Mouse (Mus musculus) kidney, postnatal 14 days (tissue): ENCODE measurements at regions not wholly inside any gene's neighbourhood (a gene's known extent, or its start where the extent isn't known, plus 50 kb on each side); places are given as distances from the start of the nearest gene placed in this dataset.

Source experiments
- DNase-seq: peaks from one replicate; pipeline ENCODE4 v3.0.0; 2022; ENCODE audit warnings: mixed read lengths

DNA sequence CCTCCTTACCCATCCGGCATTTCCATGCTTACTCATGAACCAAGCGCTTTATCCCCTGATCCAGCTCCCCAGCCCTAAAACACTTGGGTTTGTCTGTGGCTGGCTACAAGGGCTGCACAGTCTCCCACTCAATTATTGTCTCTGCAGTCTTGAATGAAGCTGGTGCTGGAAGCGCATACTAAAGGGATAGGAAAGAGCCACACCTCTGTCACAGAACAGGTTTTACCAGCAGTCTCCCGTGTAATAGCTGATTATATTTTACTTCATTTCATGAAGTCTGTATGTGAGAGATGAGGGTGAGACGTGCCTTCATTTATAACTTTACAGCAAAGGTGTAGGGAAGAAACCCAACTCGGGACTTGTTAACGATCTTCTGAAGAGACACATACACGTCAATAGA lies 167.0 kb upstream of the Adgrl2 start:
- no peak for DNase-seq

DNA sequence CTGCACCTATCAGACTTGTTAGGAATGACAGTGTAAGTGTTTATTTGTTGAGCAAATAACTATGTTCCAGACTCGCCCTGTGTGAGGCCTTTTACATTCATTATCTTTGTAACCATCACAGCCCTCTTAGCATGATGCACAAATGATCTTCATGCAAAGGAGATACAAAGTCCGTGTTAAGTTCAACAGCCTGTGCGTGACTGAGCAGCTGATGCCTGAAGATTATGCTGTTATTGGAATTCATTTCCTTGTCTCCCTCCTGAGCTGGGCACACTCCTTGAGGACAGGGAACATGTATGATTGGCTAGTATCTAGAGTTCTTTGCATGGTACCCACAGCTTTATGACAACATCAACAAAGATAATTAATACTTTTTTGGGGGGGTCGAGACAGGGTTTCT lies 162.0 kb upstream of the Adgrl2 start:
- no peak for DNase-seq

DNA sequence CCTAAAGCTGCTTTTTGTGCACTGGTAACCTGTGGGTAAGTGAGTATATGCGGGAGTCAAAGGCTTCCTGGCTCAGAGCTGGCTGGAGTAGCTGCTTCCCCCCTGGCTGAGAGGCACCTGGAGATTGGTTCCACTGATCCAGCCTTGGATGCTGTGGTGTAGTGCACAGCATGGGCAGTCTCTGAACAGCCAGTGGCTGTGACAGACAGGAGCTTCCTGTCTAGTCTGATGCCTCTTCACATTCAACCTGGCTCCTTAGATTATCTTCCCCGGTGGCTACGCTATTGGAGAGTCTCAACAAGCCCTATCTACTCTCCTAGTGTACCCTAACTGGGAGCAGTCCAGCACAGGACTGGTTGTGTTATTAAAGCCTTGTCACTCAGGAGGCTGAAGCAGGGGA lies 160.4 kb upstream of the Adgrl2 start:
- DNase-seq = no peak

DNA sequence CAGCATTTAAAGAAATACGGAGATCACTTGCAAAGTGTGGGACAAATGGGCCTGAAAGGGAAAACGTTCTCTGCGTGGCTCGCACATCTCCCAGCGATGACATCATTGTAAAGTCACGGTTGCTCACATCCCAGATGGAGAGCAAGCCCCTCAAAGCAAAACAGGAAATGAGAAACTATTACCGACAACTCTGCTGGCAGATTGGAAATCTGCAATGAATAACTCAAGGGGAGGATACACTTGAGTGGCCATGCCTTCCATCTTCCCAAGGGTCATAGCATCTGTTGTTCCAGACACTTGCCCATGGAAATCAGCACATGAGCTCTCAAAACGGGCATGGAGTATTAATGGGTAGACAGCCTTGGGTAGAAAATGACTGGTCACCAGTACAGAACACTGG lies 158.3 kb upstream of the Adgrl2 start:
- peak; percentile 6 for DNase-seq

DNA sequence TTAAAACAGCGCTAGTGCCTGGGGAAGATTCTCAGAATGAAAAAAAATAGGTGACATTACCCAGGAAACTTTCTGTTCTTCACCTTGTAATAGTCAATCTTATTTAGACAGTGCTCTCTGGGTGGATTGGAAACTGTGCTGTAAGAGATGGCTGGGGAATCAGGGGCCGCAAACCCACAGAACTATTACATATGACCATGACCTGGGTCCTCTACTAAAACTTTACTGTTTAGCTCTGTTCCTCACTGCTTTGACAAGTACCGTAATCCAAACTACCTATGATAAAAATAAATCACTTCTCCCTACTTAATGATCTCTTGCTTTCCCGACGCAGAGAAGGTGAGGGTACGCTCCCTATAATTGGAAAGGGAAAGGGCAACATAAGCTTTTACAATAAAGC lies 157.6 kb upstream of the Adgrl2 start:
- no peak for DNase-seq

DNA sequence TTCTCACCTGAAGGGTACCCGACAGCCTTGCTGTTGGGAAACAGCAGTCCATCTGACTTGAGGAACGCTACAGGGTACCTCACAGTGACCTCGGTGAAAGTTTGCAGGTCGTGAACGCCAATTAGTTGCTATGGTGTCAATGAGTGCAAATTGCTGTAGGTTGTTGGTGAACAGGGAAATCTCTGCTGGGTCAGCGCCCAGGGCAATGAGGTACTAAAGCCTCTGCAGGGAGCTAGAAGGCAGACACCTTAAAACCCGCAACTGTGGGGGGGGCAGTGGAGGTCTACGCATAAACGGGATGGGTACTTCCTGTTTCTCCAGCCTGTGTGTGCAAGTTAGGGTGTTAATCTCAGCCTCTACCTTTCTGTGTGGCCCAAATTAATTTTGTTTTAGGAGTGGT lies 156.3 kb upstream of the Adgrl2 start:
- no peak for DNase-seq

DNA sequence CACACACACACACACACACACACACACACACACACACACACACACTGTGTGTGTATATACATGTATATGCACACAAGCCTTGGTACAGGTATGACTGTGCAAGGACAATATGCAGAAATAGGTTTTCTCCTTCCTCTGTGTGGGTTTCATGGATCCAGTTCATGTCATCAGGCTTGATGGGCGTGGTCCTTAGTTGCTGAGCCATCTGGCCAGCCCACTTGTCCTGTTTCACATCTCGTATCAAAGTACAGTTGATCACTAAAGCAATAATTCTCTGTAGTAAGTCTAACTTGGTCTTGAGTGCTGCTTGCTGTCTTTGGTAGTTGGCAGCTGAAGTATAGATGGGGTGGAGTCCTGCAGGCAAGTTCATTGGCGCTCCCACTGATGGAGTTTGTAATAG lies 150.1 kb upstream of the Adgrl2 start:
- DNase-seq = no peak

DNA sequence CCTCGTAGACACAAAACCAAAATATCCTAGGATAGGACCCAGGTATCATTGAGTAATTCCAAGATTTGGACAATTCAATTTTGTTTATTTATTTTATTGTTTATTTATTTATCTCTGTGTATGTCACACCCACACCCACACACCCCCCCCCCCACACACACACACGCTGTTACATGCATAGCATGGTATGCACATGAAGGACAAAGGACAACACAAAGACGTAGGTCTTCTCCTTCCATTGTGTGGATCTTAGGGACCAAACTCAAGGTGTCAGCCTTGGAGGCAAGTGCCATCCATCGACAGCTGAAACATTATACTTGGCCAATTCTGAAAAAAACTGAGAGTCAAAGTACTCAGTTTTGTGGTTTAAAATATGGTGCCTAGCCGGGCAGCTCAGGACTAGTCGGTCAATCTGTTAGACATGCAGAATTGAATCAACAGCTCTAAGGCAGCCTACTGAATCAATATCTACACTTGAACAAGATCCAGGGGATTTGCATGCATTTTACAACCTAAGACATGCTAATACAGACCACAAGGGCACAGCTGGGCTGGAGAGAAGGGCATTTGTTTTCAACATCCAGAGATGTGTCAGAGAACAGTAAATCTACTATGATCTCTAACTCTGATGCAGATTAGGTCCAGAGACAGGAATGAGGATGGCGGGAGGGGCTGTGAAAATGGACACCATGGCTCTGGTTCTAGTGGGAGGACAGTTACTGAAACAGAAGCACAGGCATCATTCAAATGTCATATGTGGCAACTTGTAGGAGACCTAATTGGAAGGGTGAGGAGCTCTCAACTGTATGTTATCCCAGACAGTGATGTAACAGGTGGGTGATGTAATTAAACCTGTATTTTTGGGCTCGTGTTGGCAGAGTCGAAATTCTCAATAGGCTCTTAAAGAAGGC lies 143.9 kb upstream of the Adgrl2 start:
- DNase-seq = no peak

DNA sequence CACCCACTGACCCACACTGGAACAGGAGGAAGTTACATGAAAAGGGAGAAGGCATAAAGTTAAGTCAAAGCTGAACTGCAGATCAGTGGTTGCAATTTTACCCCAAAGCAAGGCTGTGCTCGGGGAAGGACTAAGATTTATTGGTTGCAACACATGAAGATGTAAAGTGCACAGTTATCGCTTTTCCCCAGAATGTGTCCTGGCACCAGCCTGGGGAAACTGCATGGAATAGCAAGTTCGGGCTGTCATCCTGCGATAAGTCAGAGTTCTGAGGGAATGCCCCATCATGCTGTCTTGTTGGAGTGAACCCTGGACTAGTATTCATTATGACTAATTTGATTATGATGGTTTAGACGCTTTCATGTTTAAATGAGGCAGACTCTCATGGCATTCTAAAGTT lies 128.5 kb upstream of the Adgrl2 start:
- DNase-seq = no peak

DNA sequence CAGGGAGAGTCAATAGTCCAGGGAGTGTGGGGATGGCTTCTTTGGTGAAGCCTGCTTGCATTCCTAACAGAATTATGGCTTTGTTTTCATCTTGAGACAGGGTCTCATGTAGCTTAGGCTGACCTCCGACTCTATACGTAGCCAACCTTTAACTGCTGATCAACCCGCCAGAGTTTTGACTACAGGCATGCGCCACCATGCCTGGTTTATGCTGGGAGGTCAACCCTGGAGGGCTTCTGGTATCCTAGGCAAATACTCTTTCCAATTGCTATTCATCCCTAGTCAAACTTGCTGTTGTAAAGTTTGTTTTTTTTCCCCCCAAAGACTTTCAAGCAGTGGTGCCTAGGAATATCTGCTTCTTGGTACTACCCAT lies 127.3 kb upstream of the Adgrl2 start:
- DNase-seq = no peak

DNA sequence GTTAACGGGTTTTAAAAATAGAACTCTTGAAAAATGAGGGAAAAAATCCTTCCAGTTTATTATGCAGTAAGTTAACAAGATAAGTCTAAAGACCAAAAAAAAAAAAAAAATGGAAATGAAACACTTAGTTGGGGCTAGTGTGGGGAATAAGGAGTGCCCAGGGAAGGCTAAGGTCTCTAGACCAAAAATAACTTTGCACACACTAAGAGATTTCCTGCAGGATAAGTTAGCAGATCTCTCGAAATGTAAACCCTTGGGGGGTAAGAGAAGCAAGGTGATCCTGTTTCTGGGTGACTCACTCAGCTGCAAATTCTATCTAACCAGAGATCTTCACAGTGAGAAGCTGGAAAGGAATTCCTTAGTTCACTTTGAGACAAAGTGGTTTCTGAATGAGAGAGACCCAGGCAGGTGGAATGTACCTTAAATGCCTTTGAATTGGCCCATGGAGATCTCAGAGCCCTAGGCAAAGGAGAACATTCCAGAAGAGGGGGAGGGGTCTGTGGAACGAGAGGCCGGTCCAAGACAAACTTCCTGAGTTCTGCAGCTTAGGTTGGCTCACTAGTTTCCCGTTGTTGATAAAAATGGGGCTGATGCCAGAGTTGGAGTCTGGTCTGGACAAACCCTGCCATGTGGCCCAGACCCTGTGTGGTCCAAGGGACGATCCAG lies 126.8 kb upstream of the Adgrl2 start:
- DNase-seq = peak; percentile 79

DNA sequence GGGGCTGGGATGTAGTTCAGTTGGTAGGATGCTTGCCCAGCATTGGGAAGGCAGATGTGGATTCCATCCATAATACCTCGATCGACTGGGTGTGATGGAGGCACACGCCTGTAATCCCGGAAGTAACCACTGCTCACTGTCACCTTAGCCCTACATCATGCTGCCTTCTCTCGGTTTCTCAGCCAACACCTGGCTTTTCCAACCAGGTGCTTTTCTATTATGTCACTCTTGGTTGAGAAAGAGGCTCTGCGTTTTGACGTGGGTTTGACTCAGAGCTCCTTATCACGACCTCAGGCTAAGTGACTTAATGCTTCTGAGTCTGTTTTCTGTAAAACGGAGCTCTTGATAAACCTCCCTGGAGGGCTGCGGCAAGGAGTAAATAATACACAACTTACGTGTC lies 126.2 kb upstream of the Adgrl2 start:
- no peak for DNase-seq

DNA sequence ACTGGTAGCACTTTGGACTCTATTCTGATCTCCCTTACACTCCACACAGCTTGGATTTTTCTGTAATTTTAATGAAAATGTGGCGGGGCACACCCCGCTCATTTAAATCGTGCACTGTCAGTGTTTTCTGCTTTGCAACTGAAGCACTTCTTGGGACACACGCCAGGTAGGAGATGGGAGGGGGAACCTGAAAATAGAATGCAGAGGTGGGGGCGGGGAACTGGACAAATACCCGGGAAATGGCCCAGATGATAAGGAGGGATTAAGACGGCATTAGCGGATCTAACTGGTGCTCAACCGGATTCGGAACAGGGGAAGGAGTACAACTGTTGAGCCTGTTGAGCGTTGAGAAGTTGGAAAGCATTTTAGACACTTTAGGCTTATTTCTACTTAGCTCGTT lies 125.5 kb upstream of the Adgrl2 start:
- peak; percentile 19 for DNase-seq

DNA sequence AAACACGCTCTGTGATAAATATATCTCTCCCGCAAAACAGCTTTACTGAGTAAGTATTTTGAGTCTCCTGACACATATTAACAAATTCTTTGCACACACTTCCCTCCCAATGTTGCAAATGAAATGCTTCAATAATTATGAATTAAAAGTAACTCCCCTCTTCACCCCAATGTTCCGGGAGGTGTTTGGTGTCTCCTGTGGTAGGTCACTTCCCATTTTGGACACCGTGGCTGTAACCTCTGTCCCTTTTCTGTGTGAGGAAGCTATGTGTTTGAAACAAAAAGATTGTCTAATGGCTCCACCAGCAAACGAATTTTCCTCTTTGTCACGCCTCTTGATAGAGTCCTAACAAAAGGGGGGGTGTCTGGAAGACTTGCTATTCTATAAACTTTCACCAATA lies 122.5 kb upstream of the Adgrl2 start:
- DNase-seq = no peak

DNA sequence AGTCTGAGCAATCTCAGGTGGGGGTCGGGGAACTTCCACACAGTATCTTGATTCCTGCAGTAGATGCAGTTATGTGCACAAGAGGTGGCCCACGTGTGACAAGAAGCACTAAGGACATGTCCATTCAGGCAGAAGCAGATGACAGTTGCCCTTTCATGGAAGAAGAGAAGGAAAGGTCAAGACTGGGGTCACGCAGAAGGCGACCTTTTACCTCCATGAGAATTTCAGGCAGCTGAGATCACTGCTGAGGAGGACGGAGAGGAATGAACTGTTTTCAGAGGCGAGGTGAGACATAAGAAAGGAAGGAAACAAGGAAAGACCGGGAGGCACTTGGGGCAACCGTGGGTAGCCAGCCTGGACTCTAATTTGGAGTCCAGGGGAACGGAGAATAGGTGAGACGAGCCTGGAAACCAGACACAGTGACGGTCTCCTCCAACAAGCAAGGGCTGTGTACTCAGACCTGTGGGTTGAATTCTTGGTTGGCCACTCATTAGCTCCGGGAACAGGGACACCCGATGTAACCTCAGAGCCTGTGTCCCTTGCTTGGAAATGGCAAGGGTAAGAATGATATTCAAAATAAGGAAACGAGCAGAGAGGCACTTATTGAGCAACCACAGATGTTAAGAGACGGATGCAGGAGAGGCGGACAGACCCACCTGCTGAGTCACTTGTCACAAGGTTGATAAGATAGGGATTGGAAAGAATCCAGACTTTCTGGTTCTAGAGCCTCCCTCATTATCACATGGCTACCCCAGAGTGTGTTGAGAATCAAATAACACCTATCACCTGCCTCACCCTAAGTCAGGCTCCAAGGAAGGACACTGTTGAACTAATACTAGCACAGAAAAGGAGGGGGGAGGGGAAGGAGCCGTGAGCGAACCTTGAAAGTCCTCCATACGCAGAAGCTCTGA lies 121.4 kb upstream of the Adgrl2 start:
- DNase-seq = no peak

DNA sequence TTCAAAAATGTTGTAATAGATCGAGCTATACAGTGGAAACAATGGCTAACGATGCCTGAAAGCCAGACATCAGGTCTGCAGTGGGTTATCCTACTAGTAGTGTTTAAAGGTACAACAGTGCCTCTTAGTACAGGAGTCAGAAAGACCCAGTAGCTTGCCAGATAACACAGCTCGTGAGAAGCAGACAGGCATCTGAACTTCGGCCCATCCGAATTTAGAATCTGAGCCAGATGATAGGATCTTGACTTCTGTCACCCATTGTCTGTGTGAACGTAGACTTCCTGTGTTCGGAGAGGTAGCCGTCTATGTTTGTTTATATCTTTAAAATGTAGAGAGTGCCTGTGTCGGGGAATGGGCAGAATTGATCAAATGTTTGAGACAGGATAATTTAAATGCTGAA lies 120.5 kb upstream of the Adgrl2 start:
- DNase-seq = no peak

DNA sequence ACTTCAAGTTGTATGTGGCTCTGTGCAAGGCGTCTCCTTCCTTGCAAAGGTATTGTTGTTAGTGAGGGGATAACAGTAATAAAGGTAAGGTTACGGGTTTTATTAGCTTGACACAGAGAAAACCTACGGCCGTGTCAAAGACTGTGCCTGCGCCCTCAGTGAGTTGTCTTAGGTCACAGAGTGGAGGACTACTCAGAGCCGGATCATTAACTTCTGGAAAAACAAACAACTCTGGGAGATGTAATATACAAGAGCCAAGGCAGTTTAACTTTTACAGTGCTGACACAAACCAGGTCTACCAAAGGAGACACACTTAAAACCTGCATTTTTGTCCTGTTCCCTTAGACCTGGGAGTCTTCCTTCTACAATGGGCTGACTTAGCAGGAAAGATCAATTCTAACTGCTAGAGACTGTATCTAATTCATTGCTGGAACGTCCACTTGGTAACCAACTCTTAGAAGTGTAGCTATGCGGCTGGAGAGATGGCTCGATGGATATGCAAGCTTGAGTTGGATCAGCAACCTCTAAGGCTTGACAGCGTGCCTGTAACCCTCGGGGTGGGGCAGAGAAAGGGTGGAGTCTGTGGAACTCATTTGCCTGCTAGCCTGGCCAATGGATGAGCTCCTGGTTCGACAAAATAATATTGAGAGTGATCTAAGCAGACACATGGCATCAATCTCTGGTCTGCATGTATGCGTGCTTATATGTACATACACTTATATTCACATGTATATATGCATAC lies 115.5 kb upstream of the Adgrl2 start:
- no peak for DNase-seq

DNA sequence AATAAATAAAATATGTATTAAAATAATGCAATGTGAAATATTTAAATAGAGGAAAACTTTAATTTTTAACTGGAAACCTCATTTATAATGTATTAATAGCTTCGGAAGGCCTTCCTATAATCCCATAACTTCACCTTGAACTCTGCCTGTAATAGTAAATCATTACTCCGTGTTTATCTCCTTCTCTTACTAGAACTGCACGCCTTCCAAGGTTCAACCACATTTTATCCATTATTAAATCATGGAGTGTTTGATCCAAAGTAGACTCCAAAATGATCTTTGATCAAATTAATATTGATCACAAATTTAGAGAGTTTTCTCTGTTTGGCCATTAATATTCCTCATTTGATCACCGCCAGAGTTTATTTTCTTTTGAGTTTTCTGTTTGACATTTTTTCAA lies 114.8 kb upstream of the Adgrl2 start:
- DNase-seq = no peak

DNA sequence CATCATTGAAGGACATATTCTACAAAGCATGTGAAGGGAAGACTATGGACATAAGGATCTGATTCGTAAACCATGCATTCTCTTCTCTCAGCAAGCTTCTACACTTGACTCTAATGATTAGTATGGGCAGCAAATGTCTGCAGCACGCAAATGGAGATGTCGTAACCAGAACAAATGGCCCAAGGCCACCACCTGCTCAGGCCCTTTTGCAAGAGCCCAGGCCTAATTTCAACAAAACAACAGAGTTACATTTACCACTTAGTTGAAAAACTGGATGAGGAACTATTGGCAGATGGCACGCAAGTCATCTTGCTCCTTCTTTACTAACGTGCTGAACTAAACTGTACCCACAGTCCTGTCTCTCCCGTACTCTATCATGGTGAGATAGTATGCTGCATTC lies 113.7 kb upstream of the Adgrl2 start:
- no peak for DNase-seq

DNA sequence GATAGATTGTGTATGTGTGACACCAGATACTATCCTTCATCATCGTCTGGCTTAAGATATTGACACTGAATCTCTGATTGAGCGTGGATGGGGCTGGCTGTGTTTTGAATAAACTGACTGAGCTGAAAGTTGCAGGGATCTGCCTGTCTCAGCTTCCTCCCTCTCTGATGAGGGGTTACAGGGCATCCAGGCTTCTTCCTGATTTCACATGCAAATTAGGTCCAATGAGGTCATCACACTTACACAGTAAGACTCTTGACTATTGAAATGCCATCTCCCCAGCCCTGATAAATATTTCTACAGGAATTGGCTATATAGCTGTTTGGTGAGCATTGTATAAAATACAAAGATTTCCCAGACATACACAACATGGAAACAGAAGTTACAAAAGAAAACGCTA lies 113.1 kb upstream of the Adgrl2 start:
- DNase-seq = no peak

DNA sequence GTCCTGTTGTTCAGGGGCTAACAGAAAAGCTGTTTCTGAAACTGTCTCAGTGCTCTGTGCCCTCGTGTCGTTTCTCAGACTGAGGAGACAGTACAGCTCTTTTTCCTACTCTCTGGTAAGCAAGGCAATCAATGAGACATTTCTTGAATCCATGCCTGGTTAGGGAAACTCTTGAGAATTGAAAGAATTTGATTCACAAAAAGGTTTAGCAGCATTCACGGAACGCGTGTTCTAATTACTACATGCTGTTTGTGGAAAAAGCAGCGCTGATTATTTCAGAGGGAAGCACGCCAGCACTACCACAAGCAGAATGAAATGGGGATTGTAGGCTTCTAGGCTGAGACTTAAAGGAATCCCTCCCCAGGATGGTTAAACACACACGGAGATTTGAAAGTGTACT lies 112.5 kb upstream of the Adgrl2 start:
- no peak for DNase-seq

DNA sequence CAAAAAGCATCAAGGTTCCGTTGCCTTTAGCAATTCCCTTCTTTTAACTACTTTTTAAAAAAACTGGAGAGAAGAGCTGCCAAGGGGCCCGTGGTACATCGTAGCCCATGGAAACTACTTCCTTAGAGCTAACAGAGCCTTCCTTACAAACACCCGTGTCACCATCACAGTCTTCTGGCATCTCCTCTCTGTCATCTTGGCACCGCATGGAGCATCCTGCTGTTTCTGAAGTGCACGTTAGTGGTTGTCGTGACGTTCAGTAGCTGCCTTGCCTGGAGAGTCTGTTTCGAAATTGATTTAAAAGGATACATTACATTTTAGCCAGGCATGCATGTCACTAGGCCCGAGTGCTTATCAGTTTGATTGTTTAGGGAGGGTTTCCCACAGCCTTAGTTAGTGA lies 111.4 kb upstream of the Adgrl2 start:
- no peak for DNase-seq

DNA sequence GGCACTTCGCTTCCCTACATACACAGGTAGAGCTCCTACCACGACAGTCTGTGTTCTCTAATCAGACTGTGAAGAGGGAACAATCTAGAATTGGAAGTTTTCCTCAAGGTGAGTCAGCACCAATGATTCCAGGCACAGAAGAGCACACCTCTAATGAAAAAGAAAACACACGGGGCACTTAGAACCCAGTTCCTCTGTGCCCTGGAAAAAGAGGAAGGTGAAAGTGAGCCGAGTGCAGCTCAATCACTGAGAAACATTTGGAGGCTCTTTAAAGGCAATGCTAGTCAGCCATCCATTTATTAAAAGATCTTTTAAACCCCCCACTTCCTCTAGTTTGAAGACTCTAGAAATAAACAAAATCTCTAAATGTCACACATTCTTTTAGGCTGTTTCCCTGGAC lies 108.4 kb upstream of the Adgrl2 start:
- no peak for DNase-seq
